Comparison of ENCODE assay signal across 9 mouse cellular contexts in the genomic region with DNA sequence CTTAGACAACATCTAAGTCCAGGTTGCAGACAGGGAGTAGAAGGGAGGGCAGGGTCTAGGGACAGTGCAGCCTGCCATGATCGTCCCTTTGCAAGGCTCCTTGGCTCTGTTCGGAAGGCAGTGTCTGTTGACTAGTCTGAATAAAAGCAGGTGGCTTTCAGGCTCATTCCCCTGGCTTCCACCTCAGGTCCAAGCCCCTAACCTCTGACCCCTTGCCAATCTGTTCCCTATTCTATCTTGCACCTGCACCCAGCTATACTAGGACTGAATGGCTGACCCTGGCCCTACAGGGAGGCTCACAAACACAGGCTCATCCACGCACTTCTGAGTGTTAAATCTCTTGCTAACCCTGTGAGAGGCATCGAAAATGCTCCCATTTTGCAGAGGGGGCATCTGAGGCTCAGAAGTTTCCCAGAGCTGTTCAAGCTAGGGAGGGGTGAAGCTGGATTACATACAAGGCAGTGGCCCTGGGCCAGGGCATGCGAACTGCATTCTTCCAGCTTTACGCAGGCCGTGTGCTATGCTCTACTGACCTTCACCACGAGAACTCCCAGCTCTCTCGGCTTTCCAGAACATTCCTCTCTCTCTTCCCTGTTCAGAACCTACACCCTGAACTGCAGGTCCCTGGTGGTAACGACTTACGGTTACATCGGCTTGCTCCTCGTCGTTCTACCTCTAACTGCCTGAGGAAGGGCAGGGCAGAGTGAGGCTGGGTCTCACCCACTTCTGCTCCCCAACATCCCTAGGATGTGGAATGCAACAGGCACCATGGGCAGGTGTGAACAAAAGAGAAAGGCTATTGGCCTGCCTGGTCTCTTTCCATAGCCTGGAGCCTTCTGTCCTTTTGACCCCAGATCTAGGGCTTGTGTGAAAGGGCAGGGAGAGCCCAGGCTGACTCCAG. TPM values are rescaled to one million over a fixed set of nuclear protein-coding genes. Genes with fewer than 3 reads are reported as not detected.
DNase-seq lines count a peak whose midpoint lies in the region; ATAC-seq and TF ChIP-seq lines count a peak whose summit lies in the region.
"Had no signal": no experiment of that assay in that cellular context is flagged by ENCODE, and none has a peak within 500 bp of the region (broad histone marks: within the 10 kb centered on the region; RNA-seq: fewer than 3 reads in every experiment).

No protein-coding gene starts in this region.

- H3K79me3 ChIP-seq in C2C12 (ENCODE audit: low read depth), result peaks cover 62% of the 10 kb centered on the region

- no peaks in the 10 kb centered on the region for H3K27me3 ChIP-seq in forebrain, postnatal 0 days (ENCODE audit: insufficient read depth, low read length)
- H3K27me3 ChIP-seq in forebrain, embryonic 12.5 days, result no peaks in the 10 kb centered on the region
- H3K27me3 ChIP-seq in C2C12 (ENCODE audit: control insufficient read depth, insufficient read depth, insufficient read length), result no peaks in the 10 kb centered on the region
- no peaks in the 10 kb centered on the region for H3K27me3 ChIP-seq in embryonic facial prominence, embryonic 13.5 days
- H3K27me3 ChIP-seq in kidney, embryonic 15.5 days, result no peaks in the 10 kb centered on the region

- no peak for DNase-seq in forebrain, postnatal 0 days
- DNase-seq in ovary, adult 18-20 months (ENCODE audit: low spot score), result no peak
- no peak for DNase-seq in spleen, postnatal 14 days (ENCODE audit: low spot score in 2 of 2)

- no peak for ATAC-seq in forebrain, postnatal 0 days
- no peak for ATAC-seq in forebrain, embryonic 12.5 days (ENCODE audit: low FRiP score)
- no peak for ATAC-seq in embryonic facial prominence, embryonic 13.5 days (ENCODE audit: insufficient number of reproducible peaks, insufficient read depth, low FRiP score, low TSS enrichment, low read depth)
- ATAC-seq in kidney, embryonic 15.5 days (replicated peaks; ENCODE audit: low FRiP score), result no peak
- ATAC-seq in megakaryocyte progenitor cell, adult 5-6 weeks (replicated peaks; ENCODE audit: poor library complexity), result no peak

- H3K4me3 ChIP-seq in forebrain, postnatal 0 days (ENCODE audit: low read depth, low read length), result no peak overlapping the region
- no peak overlapping the region for H3K4me3 ChIP-seq in forebrain, embryonic 12.5 days (replicated peaks)
- no peak overlapping the region for H3K4me3 ChIP-seq in C2C12 (ENCODE audit: insufficient read depth, poor library complexity, severe bottlenecking)
- H3K4me3 ChIP-seq in embryonic facial prominence, embryonic 13.5 days, result no peak overlapping the region
- no peak overlapping the region for H3K4me3 ChIP-seq in kidney, embryonic 15.5 days (replicated peaks)

- no peaks in the 10 kb centered on the region for H3K9me3 ChIP-seq in forebrain, postnatal 0 days (ENCODE audit: low read length)
- H3K9me3 ChIP-seq in forebrain, embryonic 12.5 days, result no peaks in the 10 kb centered on the region
- no peaks in the 10 kb centered on the region for H3K9me3 ChIP-seq in embryonic facial prominence, embryonic 13.5 days
- H3K9me3 ChIP-seq in kidney, embryonic 15.5 days (replicated peaks), result no peaks in the 10 kb centered on the region

- no peak overlapping the region for H3K9ac ChIP-seq in forebrain, postnatal 0 days
- H3K9ac ChIP-seq in forebrain, embryonic 12.5 days, result no peak overlapping the region; the same call in 1 of the 2 replicates
- H3K9ac ChIP-seq in embryonic facial prominence, embryonic 13.5 days, result no peak overlapping the region; the same call in 1 of the 2 replicates
- no peak overlapping the region for H3K9ac ChIP-seq in kidney, embryonic 15.5 days

- WGBS in forebrain, postnatal 0 days, result 78% methylated on average over 14 of the region's 14 CpGs
- WGBS in forebrain, embryonic 12.5 days, result 88% methylated on average over 14 of the region's 14 CpGs
- 81% methylated on average over 14 of the region's 14 CpGs for WGBS in embryonic facial prominence, embryonic 13.5 days
- WGBS in kidney, embryonic 15.5 days, result 65% methylated on average over 14 of the region's 14 CpGs

- peak overlapping the region; percentile 28 for H3ac ChIP-seq in C2C12 (ENCODE audit: control insufficient read depth, insufficient read length, low read depth)

- H3K36me3 ChIP-seq in forebrain, postnatal 0 days (ENCODE audit: insufficient read depth), result peaks cover 5% of the 10 kb centered on the region; the same call in 1 of the 2 replicates
- peaks cover 8% of the 10 kb centered on the region for H3K36me3 ChIP-seq in forebrain, embryonic 12.5 days (replicated peaks)
- peaks cover 2% of the 10 kb centered on the region for H3K36me3 ChIP-seq in C2C12 (ENCODE audit: control insufficient read depth, insufficient read depth)
- peaks cover 16% of the 10 kb centered on the region for H3K36me3 ChIP-seq in embryonic facial prominence, embryonic 13.5 days
- peaks cover 8% of the 10 kb centered on the region for H3K36me3 ChIP-seq in kidney, embryonic 15.5 days

- H3K27ac ChIP-seq in forebrain, postnatal 0 days (ENCODE audit: low read depth, low read length), result 0 out of 2 replicates have a peak overlapping the region, but pooled peaks have one; percentile 21
- no peak overlapping the region for H3K27ac ChIP-seq in forebrain, embryonic 12.5 days
- 0 out of 2 replicates have a peak overlapping the region, but pooled peaks have one; percentile 73 for H3K27ac ChIP-seq in embryonic facial prominence, embryonic 13.5 days
- H3K27ac ChIP-seq in kidney, embryonic 15.5 days, result peak overlapping the region; percentile 34

- peaks cover 100% of the 10 kb centered on the region for H3K79me2 ChIP-seq in C2C12 (ENCODE audit: control insufficient read depth, insufficient read depth)

- no peak for TF ChIP-seq CTCF in forebrain, postnatal 0 days (IDR thresholded peaks at IDR 0.05; ENCODE audit: low read depth)
- TF ChIP-seq CTCF in C2C12 (IDR thresholded peaks at IDR 0.05; ENCODE audit: control insufficient read depth, insufficient read depth, insufficient read length), result no peak

- H3K4me1 ChIP-seq in forebrain, postnatal 0 days (ENCODE audit: insufficient read depth), result peaks cover 29% of the 10 kb centered on the region
- peaks cover 66% of the 10 kb centered on the region for H3K4me1 ChIP-seq in forebrain, embryonic 12.5 days
- peaks cover 60% of the 10 kb centered on the region for H3K4me1 ChIP-seq in embryonic facial prominence, embryonic 13.5 days
- H3K4me1 ChIP-seq in kidney, embryonic 15.5 days, result peaks cover 64% of the 10 kb centered on the region

- H3K4me2 ChIP-seq in forebrain, postnatal 0 days (ENCODE audit: low read depth), result no peak overlapping the region
- no peak overlapping the region for H3K4me2 ChIP-seq in forebrain, embryonic 12.5 days
- no peak overlapping the region for H3K4me2 ChIP-seq in embryonic facial prominence, embryonic 13.5 days
- H3K4me2 ChIP-seq in kidney, embryonic 15.5 days, result no peak overlapping the region

TF ChIP-seq in C2C12, 6 proteins besides CTCF, POLR2A, EP300 and RAD21:
- TF ChIP-seq USF1 (IDR thresholded peaks at IDR 0.05; ENCODE audit: low read depth), result no peak
TF ChIP-seq in C2C12: peak in this region for 0.

RNA-seq across cellular contexts. Expression of a gene that starts 13.8 kb away (rescaled TPM):
- total RNA-seq in forebrain, postnatal 0 days (2014; rRNA removed), result 80.5 and 93.7 TPM in 2 replicates
- 3.1 and 3.9 TPM in 2 replicates for polyA plus RNA-seq in forebrain, postnatal 0 days (2015; fragmentation: Nextera tagmentation; extraction: Ambion mirVana)
- 6.0 and 7.4 TPM in 2 replicates for polyA plus RNA-seq in forebrain, embryonic 12.5 days (2016; fragmentation: Nextera tagmentation; extraction: Ambion mirVana)
- polyA plus RNA-seq in C2C12 (2012; fragmentation: generic; extraction: Trizol), result 13.9 TPM
- 4.6 and 7.1 TPM in 2 replicates for polyA plus RNA-seq in embryonic facial prominence, embryonic 13.5 days (2015; fragmentation: Nextera tagmentation; extraction: Ambion mirVana)
- 3.5 and 4.2 TPM in 2 replicates for polyA plus RNA-seq in kidney, embryonic 15.5 days (2015; fragmentation: Nextera tagmentation; extraction: Ambion mirVana)
- 1.9 and 2.9 TPM in 2 replicates for total RNA-seq in megakaryocyte progenitor cell, adult 5-6 weeks (2015)
- total RNA-seq in megakaryocyte progenitor cell, adult 5-6 weeks (2017), result 2.3 and 2.4 TPM in 2 replicates

RNA-seq across cellular contexts. Expression of a gene that starts 21.6 kb away (rescaled TPM):
- not detected in 2 replicates for total RNA-seq in forebrain, postnatal 0 days (2014; rRNA removed)
- not detected in 2 replicates for polyA plus RNA-seq in forebrain, postnatal 0 days (2015; fragmentation: Nextera tagmentation; extraction: Ambion mirVana)
- polyA plus RNA-seq in forebrain, embryonic 12.5 days (2016; fragmentation: Nextera tagmentation; extraction: Ambion mirVana), result not detected in 2 replicates
- polyA plus RNA-seq in C2C12 (2012; fragmentation: generic; extraction: Trizol), result not detected
- not detected in 2 replicates for polyA plus RNA-seq in embryonic facial prominence, embryonic 13.5 days (2015; fragmentation: Nextera tagmentation; extraction: Ambion mirVana)
- 0.27 TPM in 1 of 2 replicates, not detected in the other for polyA plus RNA-seq in kidney, embryonic 15.5 days (2015; fragmentation: Nextera tagmentation; extraction: Ambion mirVana)
- not detected in 2 replicates for total RNA-seq in megakaryocyte progenitor cell, adult 5-6 weeks (2015)
- total RNA-seq in megakaryocyte progenitor cell, adult 5-6 weeks (2017), result not detected in 2 replicates
- polyA plus RNA-seq: limb, embryonic 14.5 days had no signal

RNA-seq across cellular contexts. Expression of a gene that starts 58.3 kb away (rescaled TPM):
- total RNA-seq in forebrain, postnatal 0 days (2014; rRNA removed), result 8.0 and 12.2 TPM in 2 replicates
- 9.3 and 10.0 TPM in 2 replicates for polyA plus RNA-seq in forebrain, postnatal 0 days (2015; fragmentation: Nextera tagmentation; extraction: Ambion mirVana)
- 53.4 and 53.7 TPM in 2 replicates for polyA plus RNA-seq in forebrain, embryonic 12.5 days (2016; fragmentation: Nextera tagmentation; extraction: Ambion mirVana)
- 12.0 TPM for polyA plus RNA-seq in C2C12 (2012; fragmentation: generic; extraction: Trizol)
- polyA plus RNA-seq in embryonic facial prominence, embryonic 13.5 days (2015; fragmentation: Nextera tagmentation; extraction: Ambion mirVana), result 39.4 and 40.1 TPM in 2 replicates
- 37.6 and 39.6 TPM in 2 replicates for polyA plus RNA-seq in kidney, embryonic 15.5 days (2015; fragmentation: Nextera tagmentation; extraction: Ambion mirVana)
- 15.0 and 17.1 TPM in 2 replicates for total RNA-seq in megakaryocyte progenitor cell, adult 5-6 weeks (2015)
- total RNA-seq in megakaryocyte progenitor cell, adult 5-6 weeks (2017), result 68.2 and 78.2 TPM in 2 replicates
